Mouse (Mus musculus): Measurements from ENCODE around the gene Cacna1c.

DNA sequence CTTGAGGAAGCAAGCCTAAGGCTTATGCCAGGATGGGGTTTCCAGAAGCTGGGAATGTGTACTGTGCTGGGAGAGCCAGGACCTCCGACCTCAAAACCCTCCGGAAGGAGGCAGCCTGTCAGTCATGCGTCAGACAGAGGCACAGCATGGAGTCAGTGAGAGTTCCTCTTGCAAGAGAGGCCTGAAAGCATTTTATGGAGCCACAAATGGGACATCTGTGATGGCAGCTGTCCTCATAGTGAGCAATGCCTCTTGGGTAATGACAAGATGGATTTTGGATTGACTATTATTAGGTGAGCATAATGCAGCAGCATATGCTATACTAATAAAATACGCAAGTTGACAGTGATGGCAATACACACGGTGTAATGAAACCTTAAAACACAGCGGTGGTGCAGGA, 515.4 kb downstream of the Cacna1c start:
- TF ChIP-seq NANOG (IDR thresholded peaks at IDR 0.05; ENCODE audit: borderline replicate concordance, low read length), result no peak
- no peak for TF ChIP-seq CTCF (conservative IDR thresholded peaks at IDR 0.05; ENCODE audit: low read length)
